Mouse (Mus musculus) ES-Bruce4 (cell line): Measurements from ENCODE around the gene Olfr275.

ENCODE experiments used
- CTCF ChIP-seq: IDR thresholded peaks from one replicate; pipeline ENCODE4 v1.8.1; 2011; ENCODE audit warnings: low read depth, low read length
- POLR2A ChIP-seq: IDR thresholded peaks from one replicate; pipeline ENCODE4 v1.8.1; 2011; ENCODE audit warnings: low read length; ENCODE audit not compliant: insufficient read depth

DNA sequence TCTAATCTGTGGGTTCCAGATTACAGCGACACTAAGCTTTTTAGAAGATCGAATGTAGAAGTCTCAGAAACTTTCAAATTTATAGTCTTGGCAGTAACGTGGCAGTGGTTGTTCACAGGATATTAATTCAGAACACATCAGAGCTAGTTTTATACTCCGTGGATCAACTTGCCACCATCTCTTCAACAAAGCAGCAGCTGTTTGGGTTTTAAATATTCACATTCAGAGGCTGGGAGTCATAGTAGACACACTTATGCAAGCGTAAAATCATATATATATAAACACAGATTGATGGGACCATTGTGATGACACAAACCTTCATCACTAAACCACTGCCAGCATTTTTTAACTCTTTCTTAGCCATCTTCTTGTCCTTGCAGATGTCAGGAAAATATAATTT, 42.2 kb upstream of the Olfr275 start:
- no peak for TF ChIP-seq CTCF
- TF ChIP-seq POLR2A: no peak
